Mouse (Mus musculus): ENCODE data around the gene Acot1. TPM values are rescaled to one million over a fixed set of nuclear protein-coding genes. Genes with fewer than 3 reads are reported as not detected.
A peak's percentile ranks its signal among the peaks of the same experiment; 100 is the strongest.
"Not testable (repeated sequence)": the region's sequence is repeated elsewhere in the genome, so short reads cannot be mapped to it uniquely, and the experiment has no call there.

Acot1 gene
- total RNA-seq, 2 experiments from 2014 or later = 10.3 to 13.8 TPM

GRCm38 (mm10) chr12:84013130-84013529, 3.8 kb downstream of the Acot1 start:
- intact Hi-C loops (cut with DNase I) = no loop called here
- DNase-seq (ENCODE audit: low spot score in 2 of 2) = no peak

GRCm38 (mm10) chr12:84013701-84014100, 4.4 kb downstream of the Acot1 start:
- intact Hi-C loops (cut with DNase I) = no loop called here
- DNase-seq (ENCODE audit: low spot score in 2 of 2) = peak in 1 of 2 experiments; percentile 70

GRCm38 (mm10) chr12:84020528-84020927, 11.2 kb downstream of the Acot1 start:
- not testable (repeated sequence) for DNase-seq (ENCODE audit: low spot score in 2 of 2)

GRCm38 (mm10) chr12:84022266-84022665, 13.0 kb downstream of the Acot1 start:
- DNase-seq (ENCODE audit: low spot score in 2 of 2); intact Hi-C loops (cut with DNase I): not testable (repeated sequence)

More at GRCm38 (mm10) chr12:84020528-84020927, 11.2 kb downstream of the Acot1 start:
- intact Hi-C loops (cut with DNase I) = not testable (repeated sequence)

- intact Hi-C loops (cut with DNase I) = no loop called here
These were observed 13.9 kb downstream of the Acot1 start for GRCm38 (mm10) chr12:84023052-84023745.

GRCm38 (mm10) chr12:84025888-84026287, 16.6 kb downstream of the Acot1 start:
- intact Hi-C loops (cut with DNase I) = no loop called here
- no peak for DNase-seq (ENCODE audit: low spot score in 2 of 2)

More at GRCm38 (mm10) chr12:84023052-84023745, 13.9 kb downstream of the Acot1 start:
- no peak for DNase-seq (ENCODE audit: low spot score in 2 of 2)

GRCm38 (mm10) chr12:84028328-84028727, 19.0 kb downstream of the Acot1 start:
- DNase-seq (ENCODE audit: low spot score in 2 of 2); intact Hi-C loops (cut with DNase I): not testable (repeated sequence)

- DNase-seq (ENCODE audit: low spot score in 2 of 2); intact Hi-C loops (cut with DNase I): not testable (repeated sequence)
These were observed 19.8 kb downstream of the Acot1 start for GRCm38 (mm10) chr12:84029043-84029442.

GRCm38 (mm10) chr12:84030659-84031332, 21.5 kb downstream of the Acot1 start:
- DNase-seq (ENCODE audit: low spot score in 2 of 2) = peak; percentile 79 to 90
- intact Hi-C loops (cut with DNase I) = loop anchor here (1.0 to 5.0 kb wide), 3 partner anchors 43 to 316 kb away; partner anchors contain the start of gene Acot2

- intact Hi-C loops (cut with DNase I) = loop anchor here (5.0 kb wide), 1 partner anchor 46 kb away; the partner anchor contains the start of gene Acot2
These were observed 23.6 kb downstream of the Acot1 start for GRCm38 (mm10) chr12:84032854-84033253.

GRCm38 (mm10) chr12:84033302-84033701, 24.0 kb downstream of the Acot1 start:
- DNase-seq (ENCODE audit: low spot score in 2 of 2) = not testable (repeated sequence)
- intact Hi-C loops (cut with DNase I) = loop anchor here (5.0 kb wide), 1 partner anchor 46 kb away; the partner anchor contains the start of gene Acot2

More at GRCm38 (mm10) chr12:84032854-84033253, 23.6 kb downstream of the Acot1 start:
- DNase-seq (ENCODE audit: low spot score in 2 of 2) = no peak

- intact Hi-C loops (cut with DNase I) = loop anchor here (5.0 kb wide), 1 partner anchor 47 kb away; the partner anchor contains the start of gene Acot2
- no peak for DNase-seq (ENCODE audit: low spot score in 2 of 2)
These were observed 24.8 kb downstream of the Acot1 start for GRCm38 (mm10) chr12:84034108-84034507.

GRCm38 (mm10) chr12:84038241-84038640, 29.0 kb downstream of the Acot1 start, which contains the start of gene Acot4:
Gene Acot4 (plus strand): TSS chr12:84038379.
- intact Hi-C loops (cut with DNase I) = not testable (repeated sequence)

GRCm38 (mm10) chr12:84038691-84039111, 29.4 kb downstream of the Acot1 start, which contains the start of gene Gm49366:
Gene Gm49366 (plus strand): TSS chr12:84038935.
- intact Hi-C loops (cut with DNase I) = not testable (repeated sequence)
- DNase-seq (ENCODE audit: low spot score in 2 of 2) = peak; percentile 37 to 40

More at GRCm38 (mm10) chr12:84038241-84038640, 29.0 kb downstream of the Acot1 start, which contains the start of gene Acot4:
- DNase-seq (ENCODE audit: low spot score in 2 of 2) = peak; percentile 13 to 17

- intact Hi-C loops (cut with DNase I) = no loop called here
- no peak for DNase-seq (ENCODE audit: low spot score in 2 of 2)
These were observed 33.0 kb downstream of the Acot1 start for GRCm38 (mm10) chr12:84042248-84042647.

- intact Hi-C loops (cut with DNase I) = no loop called here
These were observed 34.8 kb downstream of the Acot1 start for GRCm38 (mm10) chr12:84044045-84044444.

GRCm38 (mm10) chr12:84046906-84047305, 37.6 kb downstream of the Acot1 start:
- intact Hi-C loops (cut with DNase I) = no loop called here
- DNase-seq (ENCODE audit: low spot score in 2 of 2) = no peak

More at GRCm38 (mm10) chr12:84044045-84044444, 34.8 kb downstream of the Acot1 start:
- no peak for DNase-seq (ENCODE audit: low spot score in 2 of 2)

- DNase-seq (ENCODE audit: low spot score in 2 of 2); intact Hi-C loops (cut with DNase I): not testable (repeated sequence)
These were observed 41.5 kb downstream of the Acot1 start for GRCm38 (mm10) chr12:84050744-84051143.

GRCm38 (mm10) chr12:84051937-84052474, 42.7 kb downstream of the Acot1 start, which contains the start of gene Acot3:
Gene Acot3 (plus strand): TSS chr12:84052144.
- DNase-seq (ENCODE audit: low spot score in 2 of 2) = no peak
- intact Hi-C loops (cut with DNase I) = no loop called here

- intact Hi-C loops (cut with DNase I) = no loop called here
- no peak for DNase-seq (ENCODE audit: low spot score in 2 of 2)
These were observed 43.3 kb downstream of the Acot1 start for GRCm38 (mm10) chr12:84052609-84053008.

All from left cerebral cortex, postnatal 25 days (tissue).